Mouse (Mus musculus): ENCODE results near the gene 5031410I06Rik. TPM values are rescaled to one million over a fixed set of nuclear protein-coding genes. Genes with fewer than 3 reads are reported as not detected.
"Not testable (repeated sequence)": the region's sequence is repeated elsewhere in the genome, so short reads cannot be mapped to it uniquely, and the experiment has no call there.

Gene 5031410I06Rik
- total RNA-seq, 1 experiment: 0.09 TPM

DNA sequence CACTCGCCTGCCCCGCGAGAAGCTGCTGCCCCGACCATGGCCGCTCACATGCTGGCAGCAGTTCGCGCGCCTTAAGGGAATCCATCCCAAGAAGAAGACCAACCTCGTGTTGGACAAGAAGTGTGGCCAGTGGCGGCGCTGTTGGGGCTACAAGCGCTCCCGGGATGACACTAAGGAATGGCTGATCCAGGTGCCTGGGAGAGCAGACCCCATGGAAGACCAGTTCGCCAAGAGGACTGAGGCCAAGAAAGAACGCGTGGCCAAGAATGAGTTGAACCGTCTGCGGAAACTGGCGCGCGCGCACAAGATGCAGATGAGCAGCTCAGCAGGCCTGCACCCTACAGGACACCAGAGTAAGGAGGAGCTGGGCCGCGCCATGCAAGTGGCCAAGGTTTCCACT is 34.4 kb downstream of the 5031410I06Rik start:
- in situ Hi-C loops (cut with MboI; ENCODE audit: low sequenced_read_pairs in 2 of 2, unreplicated experiment in 2 of 2): no loop called here
- no peak overlapping the region for H3K27ac ChIP-seq (ENCODE audit: insufficient read depth, low read depth, low read length, poor library complexity, severe bottlenecking)
- H3K4me3 ChIP-seq (ENCODE audit: insufficient read depth in 1 of 2, low read depth in 1 of 2, low read length in 2 of 2, poor library complexity in 1 of 2, severe bottlenecking in 1 of 2): peak overlapping the region; percentile 16 to 48; a peak in 3 of 4 replicates
- H3K9me3 ChIP-seq (ENCODE audit: control insufficient read depth, insufficient read depth, low read depth, low read length): no peaks in the 10 kb centered on the region
- DNase-seq (ENCODE audit: low read depth, low spot score): peak; percentile 78
- H3K9ac ChIP-seq (ENCODE audit: insufficient read depth, low read depth, low read length, poor library complexity, severe bottlenecking): peak overlapping the region; percentile 12
- peaks cover 0 to 3% of the 10 kb centered on the region in 2 experiments; a peak in 1 of 4 replicates for H3K4me1 ChIP-seq (ENCODE audit: control insufficient read depth in 2 of 2, insufficient read depth in 2 of 2, low read length in 2 of 2, poor library complexity in 1 of 2)
- H3K36me3 ChIP-seq (ENCODE audit: control insufficient read depth, insufficient read depth, low read length, poor library complexity, severe bottlenecking): no peaks in the 10 kb centered on the region
- TF ChIP-seq ZNF384 (IDR thresholded peaks at IDR 0.05; ENCODE audit: low read depth, low read length) (no peak), HCFC1 (IDR thresholded peaks at IDR 0.05; ENCODE audit: borderline replicate concordance, insufficient read depth, low read length) (0 out of 2 replicates have a peak, but pooled peaks have one; percentile 15)

DNA sequence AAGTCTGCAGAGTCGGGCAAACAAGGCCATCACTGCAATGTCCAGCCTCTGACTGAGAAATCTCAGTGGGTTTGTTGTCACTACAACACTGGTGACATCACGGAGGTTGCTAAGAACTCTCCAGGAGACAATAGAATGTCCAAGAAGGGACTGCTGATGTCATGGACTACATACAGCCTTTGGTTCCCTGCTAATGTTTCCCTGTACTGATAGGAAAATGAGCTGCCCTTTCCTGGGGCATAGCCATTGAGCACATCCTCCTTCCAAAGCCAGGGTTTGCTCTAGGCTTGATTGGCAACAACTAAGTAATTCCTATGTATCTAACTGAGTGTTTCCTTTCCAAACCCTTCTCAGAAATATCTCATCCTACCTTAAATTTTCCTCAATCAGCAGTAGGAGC is 46.7 kb downstream of the 5031410I06Rik start, which contains the start of gene Gm7347:
TSS of gene Gm7347 (minus strand) at position 101 of the 400 bp plus-strand sequence.
- DNase-seq (ENCODE audit: low read depth, low spot score); H3K36me3 ChIP-seq (ENCODE audit: control insufficient read depth, insufficient read depth, low read length, poor library complexity, severe bottlenecking); in situ Hi-C loops (cut with MboI; ENCODE audit: low sequenced_read_pairs in 2 of 2, unreplicated experiment in 2 of 2); H3K27ac ChIP-seq (ENCODE audit: insufficient read depth, low read depth, low read length, poor library complexity, severe bottlenecking); H3K9me3 ChIP-seq (ENCODE audit: control insufficient read depth, insufficient read depth, low read depth, low read length); H3K4me3 ChIP-seq (ENCODE audit: insufficient read depth in 1 of 2, low read depth in 1 of 2, low read length in 2 of 2, poor library complexity in 1 of 2, severe bottlenecking in 1 of 2); H3K4me1 ChIP-seq (ENCODE audit: control insufficient read depth in 2 of 2, insufficient read depth in 2 of 2, low read length in 2 of 2, poor library complexity in 1 of 2); H3K9ac ChIP-seq (ENCODE audit: insufficient read depth, low read depth, low read length, poor library complexity, severe bottlenecking): not testable (repeated sequence)

Other genes with a start within 250 kb of the 5031410I06Rik start
- not detected in 2 replicates for gene Gm21663, start 163.0 kb downstream of the 5031410I06Rik start, total RNA-seq (2012; rRNA removed)
- gene Gm21671, start 150.9 kb downstream of the 5031410I06Rik start, total RNA-seq (2012; rRNA removed): not detected in 2 replicates
- not detected in 2 replicates for gene Gm21680, start 132.7 kb downstream of the 5031410I06Rik start, total RNA-seq (2012; rRNA removed)
- gene Gm21698, start 116.7 kb downstream of the 5031410I06Rik start, total RNA-seq (2012; rRNA removed): 0.21 TPM in 1 of 2 replicates, not detected in the other
- not detected in 2 replicates for gene Gm1979, start 100.6 kb downstream of the 5031410I06Rik start, total RNA-seq (2012; rRNA removed)
- not detected in 2 replicates for gene Gm5862, start 82.4 kb downstream of the 5031410I06Rik start, total RNA-seq (2012; rRNA removed)
- gene Speer4a, start 65.8 kb downstream of the 5031410I06Rik start, total RNA-seq (2012; rRNA removed): not detected in 2 replicates
- gene Gm7347, start 46.8 kb downstream of the 5031410I06Rik start, total RNA-seq (2012; rRNA removed): not detected in 2 replicates
- gene Gm10471, start 16.1 kb downstream of the 5031410I06Rik start, total RNA-seq (2012; rRNA removed): not detected in 2 replicates
- gene Gm10220, start 16.1 kb upstream of the 5031410I06Rik start, total RNA-seq (2012; rRNA removed): not detected in 2 replicates
- gene Gm7361, start 152.3 kb upstream of the 5031410I06Rik start, total RNA-seq (2012; rRNA removed): not detected in 2 replicates

Measured in ES-E14 (cell line).